Mouse (Mus musculus): ENCODE data around the gene Ssx2ip. TPM values are rescaled to one million over a fixed set of nuclear protein-coding genes. Genes with fewer than 3 reads are reported as not detected.

Gene Ssx2ip
- total and polyA plus RNA-seq, 2 experiments from 2014 or later = 23.5 to 23.6 TPM

GRCm38 (mm10) chr3:146433681-146434350 lies 29.4 kb downstream of the Ssx2ip start:
- H3K9me3 ChIP-seq (ENCODE audit: low read length) = no peaks in the 10 kb centered on the region
- no peak overlapping the region for H3K4me2 ChIP-seq (ENCODE audit: low read depth, low read length)
- no peak overlapping the region for H3K9ac ChIP-seq (replicated peaks; ENCODE audit: low read length)
- no peak overlapping the region for H3K27ac ChIP-seq
- no peaks in the 10 kb centered on the region for H3K27me3 ChIP-seq (ENCODE audit: insufficient read depth, low read length)
- no peak for TF ChIP-seq CTCF (IDR thresholded peaks at IDR 0.05; ENCODE audit: low read depth)
- no peaks in the 10 kb centered on the region for H3K4me1 ChIP-seq (ENCODE audit: insufficient read depth, low read length)
- 74% methylated on average over 14 of the region's 14 CpGs for WGBS
- no peak for DNase-seq (ENCODE audit: low spot score)
- peak; percentile 25; the same call in 1 of the 2 replicates for ATAC-seq
- no peak overlapping the region for H3K4me3 ChIP-seq (ENCODE audit: low read length)
- peaks cover 47% of the 10 kb centered on the region for H3K36me3 ChIP-seq (ENCODE audit: insufficient read depth, low read length)

- H3K9ac ChIP-seq (replicated peaks; ENCODE audit: low read length) = no peak overlapping the region
- H3K36me3 ChIP-seq (ENCODE audit: insufficient read depth, low read length) = peaks cover 48% of the 10 kb centered on the region
- H3K9me3 ChIP-seq (ENCODE audit: low read length) = no peaks in the 10 kb centered on the region
- H3K4me2 ChIP-seq (ENCODE audit: low read depth, low read length) = no peak overlapping the region
- no peak for ATAC-seq
- no peaks in the 10 kb centered on the region for H3K4me1 ChIP-seq (ENCODE audit: insufficient read depth, low read length)
- H3K27me3 ChIP-seq (ENCODE audit: insufficient read depth, low read length) = no peaks in the 10 kb centered on the region
- H3K4me3 ChIP-seq (ENCODE audit: low read length) = no peak overlapping the region
- H3K27ac ChIP-seq = no peak overlapping the region
- DNase-seq (ENCODE audit: low spot score) = no peak
- TF ChIP-seq CTCF (IDR thresholded peaks at IDR 0.05; ENCODE audit: low read depth) = no peak
- 88% methylated on average over 8 of the region's 8 CpGs for WGBS
Measured at GRCm38 (mm10) chr3:146434686-146435085, 30.2 kb downstream of the Ssx2ip start.

GRCm38 (mm10) chr3:146435533-146435932 lies 31.1 kb downstream of the Ssx2ip start:
- Histone ChIP-seq H3K4me1 (ENCODE audit: insufficient read depth, low read length) (no peaks in the 10 kb centered on the region), H3K9me3 (ENCODE audit: low read length) (no peaks in the 10 kb centered on the region), H3K4me2 (ENCODE audit: low read depth, low read length) (no peak overlapping the region), H3K27ac (no peak overlapping the region), H3K9ac (replicated peaks; ENCODE audit: low read length) (no peak overlapping the region), H3K36me3 (ENCODE audit: insufficient read depth, low read length) (peaks cover 50% of the 10 kb centered on the region), H3K27me3 (ENCODE audit: insufficient read depth, low read length) (no peaks in the 10 kb centered on the region), H3K4me3 (ENCODE audit: low read length) (no peak overlapping the region)
- DNase-seq (ENCODE audit: low spot score) (no peak), ATAC-seq (peak; percentile 44)
- no peak for TF ChIP-seq CTCF (IDR thresholded peaks at IDR 0.05; ENCODE audit: low read depth)
- 87% methylated on average over 11 of the region's 11 CpGs for WGBS

- Histone ChIP-seq H3K4me3 (ENCODE audit: low read length) (no peak overlapping the region), H3K4me1 (ENCODE audit: insufficient read depth, low read length) (no peaks in the 10 kb centered on the region), H3K9ac (replicated peaks; ENCODE audit: low read length) (no peak overlapping the region), H3K27me3 (ENCODE audit: insufficient read depth, low read length) (no peaks in the 10 kb centered on the region), H3K9me3 (ENCODE audit: low read length) (no peaks in the 10 kb centered on the region), H3K27ac (no peak overlapping the region), H3K36me3 (ENCODE audit: insufficient read depth, low read length) (peaks cover 49% of the 10 kb centered on the region), H3K4me2 (ENCODE audit: low read depth, low read length) (no peak overlapping the region)
- WGBS = 97% methylated on average over 8 of the region's 8 CpGs
- TF ChIP-seq CTCF (IDR thresholded peaks at IDR 0.05; ENCODE audit: low read depth) = no peak
- ATAC-seq = no peak
- DNase-seq (ENCODE audit: low spot score) = no peak
Measured at GRCm38 (mm10) chr3:146436114-146436513, 31.7 kb downstream of the Ssx2ip start.

- ATAC-seq (no peak), DNase-seq (ENCODE audit: low spot score) (no peak)
- Histone ChIP-seq H3K4me2 (ENCODE audit: low read depth, low read length) (no peak overlapping the region), H3K4me1 (ENCODE audit: insufficient read depth, low read length) (no peaks in the 10 kb centered on the region), H3K36me3 (ENCODE audit: insufficient read depth, low read length) (peaks cover 33% of the 10 kb centered on the region), H3K4me3 (ENCODE audit: low read length) (no peak overlapping the region), H3K9ac (replicated peaks; ENCODE audit: low read length) (no peak overlapping the region), H3K27me3 (ENCODE audit: insufficient read depth, low read length) (no peaks in the 10 kb centered on the region), H3K27ac (no peak overlapping the region), H3K9me3 (ENCODE audit: low read length) (no peaks in the 10 kb centered on the region)
- WGBS = 90% methylated on average over 12 of the region's 12 CpGs
- TF ChIP-seq CTCF (IDR thresholded peaks at IDR 0.05; ENCODE audit: low read depth) = no peak
Measured at GRCm38 (mm10) chr3:146440011-146440410, 35.6 kb downstream of the Ssx2ip start.

- no peak for ATAC-seq
- no peaks in the 10 kb centered on the region for H3K9me3 ChIP-seq (ENCODE audit: low read length)
- H3K27me3 ChIP-seq (ENCODE audit: insufficient read depth, low read length) = no peaks in the 10 kb centered on the region
- peaks cover 33% of the 10 kb centered on the region for H3K36me3 ChIP-seq (ENCODE audit: insufficient read depth, low read length)
- no peak for DNase-seq (ENCODE audit: low spot score)
- no peak overlapping the region for H3K27ac ChIP-seq
- no peak overlapping the region for H3K9ac ChIP-seq (replicated peaks; ENCODE audit: low read length)
- 81% methylated on average over 7 of the region's 7 CpGs for WGBS
- no peaks in the 10 kb centered on the region for H3K4me1 ChIP-seq (ENCODE audit: insufficient read depth, low read length)
- no peak for TF ChIP-seq CTCF (IDR thresholded peaks at IDR 0.05; ENCODE audit: low read depth)
- no peak overlapping the region for H3K4me2 ChIP-seq (ENCODE audit: low read depth, low read length)
- no peak overlapping the region for H3K4me3 ChIP-seq (ENCODE audit: low read length)
Measured at GRCm38 (mm10) chr3:146440422-146440821, 36.0 kb downstream of the Ssx2ip start.

- WGBS = 94% methylated on average over 7 of the region's 7 CpGs
- Histone ChIP-seq H3K9me3 (ENCODE audit: low read length) (no peaks in the 10 kb centered on the region), H3K4me3 (ENCODE audit: low read length) (no peak overlapping the region), H3K4me2 (ENCODE audit: low read depth, low read length) (no peak overlapping the region), H3K27me3 (ENCODE audit: insufficient read depth, low read length) (no peaks in the 10 kb centered on the region), H3K4me1 (ENCODE audit: insufficient read depth, low read length) (no peaks in the 10 kb centered on the region), H3K27ac (no peak overlapping the region), H3K9ac (replicated peaks; ENCODE audit: low read length) (no peak overlapping the region), H3K36me3 (ENCODE audit: insufficient read depth, low read length) (peaks cover 14% of the 10 kb centered on the region; the same call in 1 of the 2 replicates)
- no peak for DNase-seq (ENCODE audit: low spot score)
- TF ChIP-seq CTCF (IDR thresholded peaks at IDR 0.05; ENCODE audit: low read depth) = no peak
- no peak for ATAC-seq
Measured at GRCm38 (mm10) chr3:146442484-146442883, 38.0 kb downstream of the Ssx2ip start.

Measured in hindbrain, postnatal 0 days (tissue).